In genomic region chr13:39647367-39647766, GRCm38 (mm10) we compare ENCODE assay signal across 9 mouse cellular contexts.
DNase-seq lines count a peak whose midpoint lies in the region; ATAC-seq and TF ChIP-seq lines count a peak whose summit lies in the region.
"Had no signal": no experiment of that assay in that cellular context is flagged by ENCODE, and none has a peak within 500 bp of the region (broad histone marks: within the 10 kb centered on the region; RNA-seq: fewer than 3 reads in every experiment).

No protein-coding gene starts in this region.

- 19% methylated on average over 9 of the region's 9 CpGs for WGBS in forebrain, embryonic 10.5 days
- 19% methylated on average over 9 of the region's 9 CpGs for WGBS in forebrain, embryonic 12.5 days
- 21% methylated on average over 9 of the region's 9 CpGs for WGBS in hindbrain, postnatal 0 days
- WGBS in neural tube, embryonic 14.5 days: 17% methylated on average over 9 of the region's 9 CpGs

- DNase-seq in forebrain, embryonic 10.5 days (ENCODE audit: extremely low spot score, low spot score): peak; percentile 36
- DNase-seq in cerebellum, postnatal 4 days (ENCODE audit: low spot score in 2 of 2): peak; percentile 29 to 59
- DNase-seq in hindbrain, postnatal 0 days (ENCODE audit: low spot score): peak; percentile 83
- DNase-seq in left cerebral cortex, postnatal 4 days: peak; percentile 60
- DNase-seq in spleen, postnatal 36 days (ENCODE audit: low spot score in 2 of 2): no peak

- no peaks in the 10 kb centered on the region for H3K9me3 ChIP-seq in forebrain, embryonic 10.5 days
- H3K9me3 ChIP-seq in forebrain, embryonic 12.5 days: no peaks in the 10 kb centered on the region
- no peaks in the 10 kb centered on the region for H3K9me3 ChIP-seq in E14TG2a.4 (ENCODE audit: low read length)
- no peaks in the 10 kb centered on the region for H3K9me3 ChIP-seq in hindbrain, postnatal 0 days (ENCODE audit: low read length)
- no peaks in the 10 kb centered on the region for H3K9me3 ChIP-seq in neural tube, embryonic 14.5 days (ENCODE audit: control insufficient read depth, low read length)
- H3K9me3 ChIP-seq: heart, embryonic 13.5 days had no signal

- H3K4me1 ChIP-seq in forebrain, embryonic 10.5 days: no peaks in the 10 kb centered on the region
- no peaks in the 10 kb centered on the region for H3K4me1 ChIP-seq in forebrain, embryonic 12.5 days
- no peaks in the 10 kb centered on the region for H3K4me1 ChIP-seq in E14TG2a.4 (replicated peaks; ENCODE audit: low read depth, low read length)
- no peaks in the 10 kb centered on the region; the same call in 1 of the 2 replicates for H3K4me1 ChIP-seq in hindbrain, postnatal 0 days (ENCODE audit: insufficient read depth, low read length)
- no peaks in the 10 kb centered on the region for H3K4me1 ChIP-seq in neural tube, embryonic 14.5 days (ENCODE audit: control insufficient read depth, insufficient read depth, low read length)
- H3K4me1 ChIP-seq: heart, embryonic 13.5 days had no signal

- no peak overlapping the region for H3K4me3 ChIP-seq in forebrain, embryonic 10.5 days
- H3K4me3 ChIP-seq in forebrain, embryonic 12.5 days (replicated peaks): no peak overlapping the region
- H3K4me3 ChIP-seq in E14TG2a.4 (replicated peaks; ENCODE audit: low read length): no peak overlapping the region
- H3K4me3 ChIP-seq in hindbrain, postnatal 0 days (ENCODE audit: low read length): no peak overlapping the region
- H3K4me3 ChIP-seq in neural tube, embryonic 14.5 days (ENCODE audit: low read depth, low read length): no peak overlapping the region
- H3K4me3 ChIP-seq: heart, embryonic 13.5 days had no signal

- no peak overlapping the region for H3K9ac ChIP-seq in forebrain, embryonic 12.5 days
- no peak overlapping the region for H3K9ac ChIP-seq in hindbrain, postnatal 0 days (replicated peaks; ENCODE audit: low read length)
- H3K9ac ChIP-seq in neural tube, embryonic 14.5 days (replicated peaks; ENCODE audit: low read depth, low read length): no peak overlapping the region
- H3K9ac ChIP-seq: heart, embryonic 13.5 days had no signal

- no peak overlapping the region for H3K27ac ChIP-seq in forebrain, embryonic 10.5 days
- H3K27ac ChIP-seq in forebrain, embryonic 12.5 days: no peak overlapping the region
- H3K27ac ChIP-seq in hindbrain, postnatal 0 days: no peak overlapping the region
- H3K27ac ChIP-seq in neural tube, embryonic 14.5 days (ENCODE audit: low read depth, low read length): no peak overlapping the region
- H3K27ac ChIP-seq: heart, embryonic 13.5 days had no signal

- peak; percentile 54 for TF ChIP-seq CTCF in E14TG2a.4 (conservative IDR thresholded peaks at IDR 0.05; ENCODE audit: low read length)
- peak; percentile 81 for TF ChIP-seq CTCF in hindbrain, postnatal 0 days (IDR thresholded peaks at IDR 0.05; ENCODE audit: low read depth)

- no peak overlapping the region for H3K4me2 ChIP-seq in forebrain, embryonic 12.5 days
- 0 out of 2 replicates have a peak overlapping the region, but pooled peaks have one; percentile 10 for H3K4me2 ChIP-seq in hindbrain, postnatal 0 days (ENCODE audit: low read depth, low read length)
- H3K4me2 ChIP-seq in neural tube, embryonic 14.5 days (ENCODE audit: low read depth, low read length): no peak overlapping the region
- H3K4me2 ChIP-seq: heart, embryonic 13.5 days had no signal

- H3K36me3 ChIP-seq in forebrain, embryonic 10.5 days (replicated peaks): no peaks in the 10 kb centered on the region
- H3K36me3 ChIP-seq in forebrain, embryonic 12.5 days (replicated peaks): no peaks in the 10 kb centered on the region
- no peaks in the 10 kb centered on the region for H3K36me3 ChIP-seq in E14TG2a.4 (ENCODE audit: insufficient read depth, low read length)
- H3K36me3 ChIP-seq in hindbrain, postnatal 0 days (ENCODE audit: insufficient read depth, low read length): no peaks in the 10 kb centered on the region
- no peaks in the 10 kb centered on the region for H3K36me3 ChIP-seq in neural tube, embryonic 14.5 days (ENCODE audit: control insufficient read depth, insufficient read depth, low read length)
- H3K36me3 ChIP-seq: heart, embryonic 13.5 days had no signal

- peaks cover 34% of the 10 kb centered on the region for H3K27me3 ChIP-seq in forebrain, embryonic 10.5 days (ENCODE audit: poor library complexity, severe bottlenecking)
- peaks cover 8% of the 10 kb centered on the region; the same call in 1 of the 2 replicates for H3K27me3 ChIP-seq in forebrain, embryonic 12.5 days
- H3K27me3 ChIP-seq in E14TG2a.4 (ENCODE audit: insufficient read depth, low read length): peaks cover 2% of the 10 kb centered on the region; the same call in 1 of the 2 replicates
- peaks cover 10% of the 10 kb centered on the region; the same call in 1 of the 2 replicates for H3K27me3 ChIP-seq in hindbrain, postnatal 0 days (ENCODE audit: insufficient read depth, low read length)
- no peaks in the 10 kb centered on the region for H3K27me3 ChIP-seq in neural tube, embryonic 14.5 days (ENCODE audit: control insufficient read depth, insufficient read depth, low read length)
- H3K27me3 ChIP-seq: heart, embryonic 13.5 days had no signal

- intact Hi-C loops in left cerebral cortex, postnatal 4 days (cut with DNase I): loop anchor here (10.0 kb wide), 1 partner anchor 1097 kb away; no protein-coding TSS in a partner anchor

- ATAC-seq in forebrain, embryonic 12.5 days (ENCODE audit: low FRiP score): no peak
- ATAC-seq in hindbrain, postnatal 0 days: peak; percentile 70; the same call in 1 of the 2 replicates
- 0 out of 2 replicates have a peak, but pooled peaks have one; percentile 41 for ATAC-seq in neural tube, embryonic 14.5 days (ENCODE audit: low read depth)

Comparison
In these comparisons a context has a peak if more than half of its experiments do, and no peak if none do; other contexts are left out.
1. DNase-seq: peak in forebrain, embryonic 10.5 days (single experiment), cerebellum, postnatal 4 days (2 of 2), hindbrain, postnatal 0 days (single experiment) and left cerebral cortex, postnatal 4 days (single experiment); none in spleen, postnatal 36 days (0 of 2).